Mouse (Mus musculus) left cerebral cortex, postnatal 10 days (tissue): ENCODE data around the gene Kalrn. TPM values are rescaled to one million over a fixed set of nuclear protein-coding genes. Genes with fewer than 3 reads are reported as not detected.

ENCODE experiments used
- DNase-seq, 2 experiments: peaks; one replicate each; pipeline ENCODE4 v3.0.0; 2021 to 2022; ENCODE audit warnings: low spot score in 2 of 2, mixed read lengths in 1 of 2; ENCODE audit errors: extremely low spot score in 1 of 2
- intact Hi-C: fragments of 180-260 bp; cut with DNase I; formaldehyde crosslinking; loops from one replicate; pipeline ENCODE4 v1.15.1; 2025
- total RNA-seq, 2 experiments: library from RNA; stranded (reverse); gene quantifications; 2 replicates each; pipeline ENCODE4 v1.2.3; 2021

Gene Kalrn
- total RNA-seq, 2 experiments from 2014 or later = 318 to 335 TPM

- peak; percentile 68 to 71 for DNase-seq
- intact Hi-C loops = no loop called here
Observed at GRCm38 (mm10) chr16:34395221-34395811, 178.0 kb downstream of the Kalrn start.

GRCm38 (mm10) chr16:34389520-34390271 is 183.6 kb downstream of the Kalrn start:
- peak in 1 of 2 experiments; percentile 22 for DNase-seq
- intact Hi-C loops = no loop called here

GRCm38 (mm10) chr16:34388871-34389270 is 184.5 kb downstream of the Kalrn start:
- peak; percentile 25 to 70 for DNase-seq
- intact Hi-C loops = no loop called here

- intact Hi-C loops = no loop called here
- DNase-seq = no peak
Observed at GRCm38 (mm10) chr16:34385065-34385464, 188.3 kb downstream of the Kalrn start.

GRCm38 (mm10) chr16:34382992-34383391 is 190.3 kb downstream of the Kalrn start:
- intact Hi-C loops = no loop called here
- DNase-seq = no peak

- DNase-seq = no peak
- intact Hi-C loops = no loop called here
Observed at GRCm38 (mm10) chr16:34376166-34376857, 197.0 kb downstream of the Kalrn start.

GRCm38 (mm10) chr16:34373519-34373918 is 199.8 kb downstream of the Kalrn start:
- DNase-seq = no peak
- intact Hi-C loops = no loop called here

- intact Hi-C loops = no loop called here
- DNase-seq = no peak
Observed at GRCm38 (mm10) chr16:34372103-34372741, 201.1 kb downstream of the Kalrn start.

- intact Hi-C loops = no loop called here
- no peak for DNase-seq
Observed at GRCm38 (mm10) chr16:34359206-34359605, 214.1 kb downstream of the Kalrn start.

- intact Hi-C loops = no loop called here
- no peak for DNase-seq
Observed at GRCm38 (mm10) chr16:34355547-34355946, 217.8 kb downstream of the Kalrn start.

GRCm38 (mm10) chr16:34354042-34354441 is 219.3 kb downstream of the Kalrn start:
- intact Hi-C loops = no loop called here
- no peak for DNase-seq

- no peak for DNase-seq
- intact Hi-C loops = no loop called here
Observed at GRCm38 (mm10) chr16:34352747-34353146, 220.6 kb downstream of the Kalrn start.

- intact Hi-C loops = no loop called here
- DNase-seq = no peak
Observed at GRCm38 (mm10) chr16:34351575-34352150, 221.7 kb downstream of the Kalrn start.

GRCm38 (mm10) chr16:34347574-34347973 is 225.8 kb downstream of the Kalrn start:
- intact Hi-C loops = loop anchor here (10.0 kb wide), 1 partner anchor 317 kb away; no protein-coding TSS in a partner anchor
- DNase-seq = no peak

GRCm38 (mm10) chr16:34344895-34345876 is 228.1 kb downstream of the Kalrn start:
- DNase-seq = peak in 1 of 2 experiments; percentile 40
- intact Hi-C loops = loop anchor here (5.0 to 10.0 kb wide), 2 partner anchors 182 to 320 kb away; no protein-coding TSS in a partner anchor

- DNase-seq = peak in 1 of 2 experiments; percentile 34
- intact Hi-C loops = loop anchor here (5.0 to 10.0 kb wide), 2 partner anchors 183 to 321 kb away; no protein-coding TSS in a partner anchor
Observed at GRCm38 (mm10) chr16:34343968-34344367, 229.4 kb downstream of the Kalrn start.

GRCm38 (mm10) chr16:34343161-34343560 is 230.2 kb downstream of the Kalrn start:
- intact Hi-C loops = loop anchor here (5.0 to 10.0 kb wide), 2 partner anchors 184 to 322 kb away; no protein-coding TSS in a partner anchor
- DNase-seq = no peak
